In genomic region chr9:43939336-43939735, GRCm38 (mm10) we compare ENCODE assay signal across 15 mouse cellular contexts.
"Had no signal": no experiment of that assay in that cellular context is flagged by ENCODE, and none has a peak within 500 bp of the region (broad histone marks: within the 10 kb centered on the region; RNA-seq: fewer than 3 reads in every experiment).

No protein-coding gene starts in this region.

- H3K27ac ChIP-seq: layer of hippocampus, adult 2 months; limb, embryonic 13.5 days; liver, embryonic 15.5 days; midbrain, embryonic 15.5 days; stomach, embryonic 15.5 days had no signal

- H3K9ac ChIP-seq: limb, embryonic 13.5 days; liver, embryonic 15.5 days; midbrain, embryonic 15.5 days; neural tube, embryonic 13.5 days; stomach, embryonic 15.5 days had no signal

- ATAC-seq: lung, postnatal 0 days; midbrain, embryonic 15.5 days had no signal

- H3K4me1 ChIP-seq: liver, embryonic 15.5 days; stomach, embryonic 15.5 days had no signal

- H3K27me3 ChIP-seq: liver, embryonic 15.5 days; midbrain, embryonic 15.5 days; stomach, embryonic 15.5 days had no signal

- DNase-seq: kidney, postnatal 10 days; kidney, postnatal 4 days; lung, adult 2 months; lung, postnatal 36 days; right cerebral cortex, postnatal 14 days; thymus, adult 2 months; thymus, postnatal 25 days had no signal

- H3K4me3 ChIP-seq: layer of hippocampus, adult 2 months; limb, embryonic 13.5 days; liver, embryonic 15.5 days; midbrain, embryonic 15.5 days; neural tube, embryonic 13.5 days; stomach, embryonic 15.5 days had no signal

- H3K9me3 ChIP-seq: limb, embryonic 13.5 days; liver, embryonic 15.5 days; midbrain, embryonic 15.5 days; neural tube, embryonic 13.5 days; stomach, embryonic 15.5 days had no signal

- H3K36me3 ChIP-seq: limb, embryonic 13.5 days; liver, embryonic 15.5 days; midbrain, embryonic 15.5 days; neural tube, embryonic 13.5 days; stomach, embryonic 15.5 days had no signal

- H3K4me2 ChIP-seq: limb, embryonic 13.5 days; liver, embryonic 11.5 days; liver, embryonic 15.5 days; midbrain, embryonic 15.5 days; neural tube, embryonic 13.5 days; stomach, embryonic 15.5 days had no signal
